Mouse (Mus musculus) intestine, embryonic 15.5 days (tissue): ENCODE measurements around the gene Git1. TPM values are rescaled to one million over a fixed set of nuclear protein-coding genes. Genes with fewer than 3 reads are reported as not detected.
A peak's percentile ranks its signal among the peaks of the same experiment; 100 is the strongest.

Source experiments
- ATAC-seq: fragments of 200-750 bp; cut with Nextera tagmentation; 2 replicates; pipeline ENCODE4 v1.8.0; 2017; ENCODE audit warnings: moderate TSS enrichment, moderate library complexity
- H3K27ac ChIP-seq: fragments of 300-500 bp; sonication (generic); 2 replicates; pipeline ENCODE4 v1.5.1; 2015; ENCODE audit warnings: mild to moderate bottlenecking, inconsistent platforms
- H3K27me3 ChIP-seq: fragments of 300-500 bp; sonication (generic); replicated peaks from 2 replicates; pipeline ENCODE4 v1.6.1; 2015; ENCODE audit warnings: inconsistent platforms
- H3K36me3 ChIP-seq: fragments of 300-500 bp; sonication (generic); 2 replicates; pipeline ENCODE4 v1.6.1; 2015; ENCODE audit warnings: inconsistent platforms
- H3K4me1 ChIP-seq: fragments of 300-500 bp; sonication (generic); replicated peaks from 2 replicates; pipeline ENCODE4 v1.6.1; 2015; ENCODE audit warnings: inconsistent platforms
- H3K4me2 ChIP-seq: fragments of 300-500 bp; sonication (generic); replicated peaks from 2 replicates; pipeline ENCODE4 v1.6.1; 2015; ENCODE audit warnings: mild to moderate bottlenecking, inconsistent platforms
- H3K4me3 ChIP-seq: fragments of 300-500 bp; sonication (generic); replicated peaks from 2 replicates; pipeline ENCODE4 v1.5.1; 2015; ENCODE audit warnings: inconsistent platforms
- H3K9ac ChIP-seq: fragments of 300-500 bp; sonication (generic); 2 replicates; pipeline ENCODE4 v1.6.1; 2015; ENCODE audit warnings: inconsistent platforms
- H3K9me3 ChIP-seq: fragments of 300-500 bp; sonication (generic); 2 replicates; pipeline ENCODE4 v1.6.1; 2016; ENCODE audit warnings: inconsistent platforms
- WGBS: fragments of 180-500 bp; shearing (Covaris S2); methylation state at CpG from one replicate; pipeline ENCODE4 v1.1.7; 2015; 5-methylcytosine and 5-hydroxymethylcytosine counted together
- polyA plus RNA-seq: library from polyadenylated mRNA; unstranded; fragments of >200 nt; fragmentation: Nextera tagmentation; extraction: Ambion mirVana; gene quantifications from 2 replicates; pipeline ENCODE4 v1.2.1, GENCODE M21; 2015

Gene Git1
- polyA plus RNA-seq, 1 experiment from 2014 or later: 10.7 TPM

GRCm38 (mm10) chr11:77485229-77485628 lies 8.1 kb upstream of the Git1 start:
- no peak for ATAC-seq
- Histone ChIP-seq H3K9ac (no peak overlapping the region), H3K4me3 (no peak overlapping the region), H3K27me3 (no peaks in the 10 kb centered on the region), H3K4me1 (peaks cover 39% of the 10 kb centered on the region), H3K9me3 (no peaks in the 10 kb centered on the region), H3K27ac (no peak overlapping the region), H3K4me2 (no peak overlapping the region), H3K36me3 (no peaks in the 10 kb centered on the region)
- WGBS: 57% methylated on average over 6 of the region's 6 CpGs

GRCm38 (mm10) chr11:77486798-77487197 lies 6.6 kb upstream of the Git1 start:
- H3K9me3 ChIP-seq: no peaks in the 10 kb centered on the region
- ATAC-seq: no peak
- no peak overlapping the region for H3K4me2 ChIP-seq
- H3K27ac ChIP-seq: no peak overlapping the region
- H3K4me1 ChIP-seq: peaks cover 52% of the 10 kb centered on the region
- 71% methylated on average over 5 of the region's 5 CpGs for WGBS
- H3K4me3 ChIP-seq: no peak overlapping the region
- H3K27me3 ChIP-seq: no peaks in the 10 kb centered on the region
- H3K9ac ChIP-seq: no peak overlapping the region
- H3K36me3 ChIP-seq: no peaks in the 10 kb centered on the region

DNA sequence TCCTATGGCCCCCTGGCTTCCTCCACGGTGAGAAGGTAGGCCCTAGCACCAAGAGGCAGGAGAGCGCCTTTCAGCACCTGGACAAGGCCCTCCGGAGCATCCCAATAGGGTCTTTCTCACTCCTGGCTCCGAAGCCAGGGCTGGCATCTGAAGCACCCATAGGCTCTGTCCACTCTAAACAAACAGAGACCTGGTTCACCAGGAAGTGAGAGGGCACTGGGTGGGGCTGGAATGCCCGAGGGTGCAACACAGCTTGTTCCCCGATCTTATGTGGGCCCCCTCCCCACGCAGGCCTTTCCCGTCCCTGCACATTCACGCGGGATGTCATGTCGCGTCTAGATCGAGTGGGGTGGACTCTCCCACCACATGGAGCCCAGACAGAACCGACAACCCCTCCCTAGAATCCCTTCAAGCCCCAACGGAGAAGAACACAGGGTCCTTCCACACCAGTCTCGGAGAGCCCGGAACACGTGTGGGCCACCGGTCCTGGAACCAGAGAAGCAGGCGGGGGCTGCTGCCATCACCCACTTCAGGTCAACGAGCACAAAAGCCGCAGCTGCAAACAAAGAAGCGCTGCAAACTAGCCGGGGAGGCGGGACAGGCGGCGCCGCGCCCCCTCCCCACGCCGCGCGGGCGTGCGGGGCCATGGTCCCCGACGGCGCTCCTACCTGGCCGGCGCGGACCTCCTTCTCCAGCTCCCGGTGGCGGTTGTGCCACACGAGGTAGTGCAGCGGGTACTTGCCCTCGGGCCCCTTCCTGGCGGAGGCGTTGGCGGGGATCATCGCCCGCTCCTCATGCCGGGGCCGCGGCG lies 4.4 kb upstream of the Git1 start:
- Histone ChIP-seq H3K27ac (no peak overlapping the region), H3K36me3 (no peaks in the 10 kb centered on the region), H3K4me1 (peaks cover 54% of the 10 kb centered on the region), H3K9ac (peak overlapping the region; percentile 75), H3K4me2 (peak overlapping the region; percentile 97), H3K4me3 (peak overlapping the region; percentile 90), H3K27me3 (no peaks in the 10 kb centered on the region), H3K9me3 (no peaks in the 10 kb centered on the region)
- WGBS: 2% methylated on average over 46 of the region's 55 CpGs
- no peak for ATAC-seq

- peak within 1 kb of the TSS; percentile 90 for H3K4me3 ChIP-seq
- 1% methylated on average over 73 of the region's 87 CpGs for WGBS
- H3K36me3 ChIP-seq: no peaks in the 10 kb centered on the region
- H3K9me3 ChIP-seq: no peaks in the 10 kb centered on the region
- ATAC-seq: peak; percentile 28; the same call in 1 of the 2 replicates
- no peaks in the 10 kb centered on the region for H3K27me3 ChIP-seq
- H3K4me1 ChIP-seq: peaks cover 62% of the 10 kb centered on the region
- 0 out of 2 replicates have a peak within 1 kb of the TSS, but pooled peaks have one; percentile 36 for H3K27ac ChIP-seq
- H3K9ac ChIP-seq: peak within 1 kb of the TSS; percentile 75
- H3K4me2 ChIP-seq: peak within 1 kb of the TSS; percentile 97
Measured at GRCm38 (mm10) chr11:77489591-77490235, 3.6 kb upstream of the Git1 start, which contains the start of gene Ankrd13b. Gene Ankrd13b (minus strand): TSS chr11:77489678.

GRCm38 (mm10) chr11:77490451-77490850 lies 2.9 kb upstream of the Git1 start:
- Histone ChIP-seq H3K9me3 (no peaks in the 10 kb centered on the region), H3K4me3 (peak overlapping the region; percentile 96; the same call in 1 of the 2 replicates), H3K27ac (peak overlapping the region; percentile 88), H3K9ac (no peak overlapping the region), H3K4me1 (peaks cover 64% of the 10 kb centered on the region), H3K4me2 (peak overlapping the region; percentile 97), H3K36me3 (no peaks in the 10 kb centered on the region), H3K27me3 (no peaks in the 10 kb centered on the region)
- no peak for ATAC-seq
- WGBS: 69% methylated on average over 6 of the region's 6 CpGs

GRCm38 (mm10) chr11:77491123-77491501 lies 2.2 kb upstream of the Git1 start:
- peak overlapping the region; percentile 97 for H3K4me2 ChIP-seq
- no peaks in the 10 kb centered on the region for H3K27me3 ChIP-seq
- H3K9ac ChIP-seq: peak overlapping the region; percentile 61
- H3K9me3 ChIP-seq: no peaks in the 10 kb centered on the region
- WGBS: under 1% methylated on average over 13 of the region's 13 CpGs
- no peaks in the 10 kb centered on the region for H3K36me3 ChIP-seq
- ATAC-seq: peak; percentile 62
- H3K4me3 ChIP-seq: peak overlapping the region; percentile 96
- peaks cover 62% of the 10 kb centered on the region for H3K4me1 ChIP-seq
- H3K27ac ChIP-seq: peak overlapping the region; percentile 88

GRCm38 (mm10) chr11:77491502-77492291 lies 1.7 kb upstream of the Git1 start:
- WGBS: under 1% methylated on average over 23 of the region's 23 CpGs
- peak overlapping the region; percentile 97 for H3K4me2 ChIP-seq
- peak overlapping the region; percentile 96 for H3K4me3 ChIP-seq
- H3K9ac ChIP-seq: peak overlapping the region; percentile 61
- H3K27me3 ChIP-seq: no peaks in the 10 kb centered on the region
- H3K4me1 ChIP-seq: peaks cover 60% of the 10 kb centered on the region
- ATAC-seq: peak; percentile 64
- no peaks in the 10 kb centered on the region for H3K36me3 ChIP-seq
- H3K9me3 ChIP-seq: no peaks in the 10 kb centered on the region
- H3K27ac ChIP-seq: peak overlapping the region; percentile 88

DNA sequence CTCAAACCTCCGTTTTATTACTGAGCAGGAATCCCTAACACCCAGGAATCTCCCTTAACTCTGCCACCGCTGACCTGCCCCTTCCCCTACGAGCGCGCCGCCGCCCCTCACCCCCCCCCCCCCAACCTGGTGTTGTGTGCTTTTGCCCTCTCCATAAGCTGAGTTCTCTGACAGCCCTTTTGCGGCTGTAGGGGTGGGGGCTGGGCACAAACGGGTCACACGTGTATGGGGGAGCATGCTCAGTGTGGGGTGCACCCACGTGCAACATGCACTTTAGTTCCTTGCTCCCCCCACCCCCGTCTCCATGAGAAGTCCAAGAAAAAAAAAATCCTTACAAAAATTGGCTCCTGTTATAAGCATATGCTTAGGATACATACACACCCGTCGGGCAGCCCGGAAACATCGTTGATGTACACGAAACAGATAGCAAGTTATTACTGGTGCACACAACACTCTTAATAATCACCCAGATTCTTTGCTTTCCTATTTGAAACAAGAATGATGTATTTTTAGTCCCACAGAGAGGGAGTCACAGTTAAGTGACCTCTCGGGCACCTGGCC lies 971 bp upstream of the Git1 start:
- H3K4me3 ChIP-seq: peak overlapping the region; percentile 96
- H3K4me2 ChIP-seq: peak overlapping the region; percentile 97
- no peaks in the 10 kb centered on the region for H3K36me3 ChIP-seq
- H3K27ac ChIP-seq: peak overlapping the region; percentile 90
- no peaks in the 10 kb centered on the region for H3K9me3 ChIP-seq
- H3K4me1 ChIP-seq: peaks cover 65% of the 10 kb centered on the region
- ATAC-seq: no peak
- peak overlapping the region; percentile 61 for H3K9ac ChIP-seq
- H3K27me3 ChIP-seq: no peaks in the 10 kb centered on the region
- WGBS: 2% methylated on average over 15 of the region's 18 CpGs

DNA sequence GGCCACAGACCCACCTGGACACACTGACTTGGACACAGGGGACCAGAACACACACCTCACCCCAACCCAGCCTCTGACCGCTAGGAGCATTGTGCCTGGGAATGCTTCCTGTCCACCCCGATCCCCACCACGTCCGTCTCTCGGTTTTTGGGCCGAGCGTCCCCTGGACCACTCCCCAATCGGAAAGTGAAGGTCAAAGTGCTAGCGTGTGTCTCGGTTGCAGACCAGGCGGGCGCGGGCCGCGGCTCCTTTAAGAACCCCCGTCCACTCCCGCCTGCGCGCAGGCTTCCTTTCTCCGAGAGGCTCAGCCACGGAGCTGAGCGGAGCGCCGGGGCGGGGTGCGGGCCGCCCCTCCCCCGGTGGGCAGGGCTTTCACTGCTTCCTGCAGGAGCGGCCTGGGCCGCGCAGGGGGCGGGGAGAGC lies 440 bp upstream of the Git1 start:
- WGBS: under 1% methylated on average over 27 of the region's 32 CpGs
- Histone ChIP-seq H3K27ac (peak overlapping the region; percentile 90), H3K9me3 (no peaks in the 10 kb centered on the region), H3K9ac (peak overlapping the region; percentile 90), H3K4me1 (peaks cover 69% of the 10 kb centered on the region), H3K4me3 (peak overlapping the region; percentile 96), H3K4me2 (peak overlapping the region; percentile 97), H3K27me3 (no peaks in the 10 kb centered on the region), H3K36me3 (no peaks in the 10 kb centered on the region)
- peak; percentile 82 for ATAC-seq

DNA sequence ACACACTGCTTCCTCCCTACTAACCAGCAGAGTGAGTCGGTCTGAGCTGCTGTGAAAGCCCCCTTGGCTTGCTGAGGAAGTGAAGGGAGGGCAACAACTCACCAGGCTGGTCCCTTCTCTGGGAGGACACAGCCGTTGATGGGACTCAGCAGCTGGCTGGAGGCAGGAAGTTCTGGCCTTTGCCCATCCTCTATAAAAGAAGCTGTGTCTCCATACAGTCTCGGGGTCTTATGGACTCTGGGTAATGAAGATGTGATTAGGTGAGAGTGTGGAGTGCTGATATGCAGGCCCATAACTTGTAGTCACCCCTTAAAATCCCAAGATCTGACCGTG lies 948 bp downstream of the Git1 start:
- H3K9ac ChIP-seq: peak overlapping the region; percentile 90
- H3K4me2 ChIP-seq: peak overlapping the region; percentile 97
- ATAC-seq: no peak
- peak overlapping the region; percentile 90 for H3K27ac ChIP-seq
- 25% methylated on average over 4 of the region's 4 CpGs for WGBS
- no peaks in the 10 kb centered on the region for H3K27me3 ChIP-seq
- peak overlapping the region; percentile 96 for H3K4me3 ChIP-seq
- H3K9me3 ChIP-seq: no peaks in the 10 kb centered on the region
- H3K36me3 ChIP-seq: peaks cover 2% of the 10 kb centered on the region
- H3K4me1 ChIP-seq: peaks cover 65% of the 10 kb centered on the region

GRCm38 (mm10) chr11:77494782-77495181 lies 1.4 kb downstream of the Git1 start:
- peaks cover 65% of the 10 kb centered on the region for H3K4me1 ChIP-seq
- H3K27me3 ChIP-seq: no peaks in the 10 kb centered on the region
- no peak for ATAC-seq
- H3K4me3 ChIP-seq: peak overlapping the region; percentile 96
- H3K4me2 ChIP-seq: peak overlapping the region; percentile 97
- WGBS: 63% methylated on average over 6 of the region's 6 CpGs
- H3K9ac ChIP-seq: peak overlapping the region; percentile 90
- no peaks in the 10 kb centered on the region for H3K9me3 ChIP-seq
- H3K27ac ChIP-seq: peak overlapping the region; percentile 4; the same call in 1 of the 2 replicates
- peaks cover 6% of the 10 kb centered on the region for H3K36me3 ChIP-seq

- Histone ChIP-seq H3K4me1 (peaks cover 63% of the 10 kb centered on the region), H3K27me3 (no peaks in the 10 kb centered on the region), H3K4me3 (no peak overlapping the region), H3K27ac (peak overlapping the region; percentile 28), H3K4me2 (peak overlapping the region; percentile 97), H3K9me3 (no peaks in the 10 kb centered on the region), H3K9ac (no peak overlapping the region), H3K36me3 (peaks cover 11% of the 10 kb centered on the region)
- no peak for ATAC-seq
Measured at GRCm38 (mm10) chr11:77495507-77495906, 2.1 kb downstream of the Git1 start.
